Mouse (Mus musculus) forebrain, embryonic 16.5 days (tissue): ENCODE measurements around the gene Bri3bp. TPM values are rescaled to one million over a fixed set of nuclear protein-coding genes. Genes with fewer than 3 reads are reported as not detected.

Experiments used
- ATAC-seq: fragments of 200-750 bp; cut with Nextera tagmentation; 2 replicates; pipeline ENCODE4 v1.8.0; 2017; ENCODE audit warnings: mild to moderate bottlenecking, moderate library complexity
- H3K27ac ChIP-seq: fragments of 300-500 bp; sonication (generic); 2 replicates; pipeline ENCODE4 v1.5.1; 2014; ENCODE audit warnings: low read length, control low read depth
- H3K27me3 ChIP-seq: fragments of 300-500 bp; sonication (generic); replicated peaks from 2 replicates; pipeline ENCODE4 v1.6.1; 2014; ENCODE audit warnings: low read length; ENCODE audit not compliant: control insufficient read depth, insufficient read depth
- H3K36me3 ChIP-seq: fragments of 300-500 bp; sonication (generic); 2 replicates; pipeline ENCODE4 v1.6.1; 2014; ENCODE audit not compliant: control insufficient read depth, insufficient read depth
- H3K4me1 ChIP-seq: fragments of 300-500 bp; sonication (generic); replicated peaks from 2 replicates; pipeline ENCODE4 v1.6.1; 2014; ENCODE audit warnings: low read length; ENCODE audit not compliant: control insufficient read depth, insufficient read depth
- H3K4me2 ChIP-seq: fragments of 300-500 bp; sonication (generic); 2 replicates; pipeline ENCODE4 v1.6.1; 2014; ENCODE audit warnings: mild to moderate bottlenecking, low read length, control low read depth
- H3K4me3 ChIP-seq: fragments of 300-500 bp; sonication (generic); replicated peaks from 2 replicates; pipeline ENCODE4 v1.5.1; 2014; ENCODE audit warnings: mild to moderate bottlenecking, low read length, control low read depth
- H3K9ac ChIP-seq: fragments of 300-500 bp; sonication (generic); replicated peaks from 2 replicates; pipeline ENCODE4 v1.6.1; 2014; ENCODE audit warnings: low read depth, low read length, control low read depth
- H3K9me3 ChIP-seq: fragments of 300-500 bp; sonication (generic); 2 replicates; pipeline ENCODE4 v1.6.1; 2016; ENCODE audit warnings: low read length; ENCODE audit not compliant: control insufficient read depth
- WGBS: fragments of 180-500 bp; shearing (Covaris S2); extraction: QIAGEN DNeasy Blood & Tissue Kit; methylation state at CpG from one replicate; pipeline ENCODE4 v1.1.7; 2014; 5-methylcytosine and 5-hydroxymethylcytosine counted together
- polyA plus RNA-seq: library from polyadenylated mRNA; unstranded; fragments of >200 nt; fragmentation: Nextera tagmentation; extraction: Ambion mirVana; gene quantifications from 2 replicates; pipeline ENCODE4 v1.2.1, GENCODE M21; 2015

The Bri3bp gene
- polyA plus RNA-seq, 1 experiment from 2014 or later: 37.8 TPM

DNA sequence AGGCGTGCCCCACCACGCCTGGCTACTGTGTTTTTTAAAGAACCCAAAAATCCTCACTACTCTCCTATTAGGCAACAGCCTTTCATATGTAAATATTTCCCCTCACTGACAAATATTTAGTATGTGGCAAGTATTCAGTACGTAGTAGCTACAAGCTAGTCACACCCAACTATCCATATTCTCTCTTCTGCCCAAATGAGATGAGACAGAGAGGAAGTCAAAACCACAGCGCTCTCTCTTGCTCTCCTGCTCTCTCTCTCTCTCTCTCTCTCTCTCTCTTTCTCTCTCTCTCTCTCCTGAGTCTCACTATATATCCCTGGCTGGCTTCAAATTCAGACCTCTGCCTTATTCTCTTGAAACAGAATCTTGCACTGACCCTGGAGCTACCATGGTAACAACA, 3.2 kb downstream of the Bri3bp start:
- H3K27me3 ChIP-seq: no peaks in the 10 kb centered on the region
- H3K9me3 ChIP-seq: no peaks in the 10 kb centered on the region
- H3K4me2 ChIP-seq: no peak overlapping the region
- no peak overlapping the region for H3K27ac ChIP-seq
- no peak overlapping the region for H3K4me3 ChIP-seq
- ATAC-seq: no peak
- 74% methylated on average over 4 of the region's 4 CpGs for WGBS
- H3K9ac ChIP-seq: no peak overlapping the region
- peaks cover 17% of the 10 kb centered on the region for H3K4me1 ChIP-seq
- no peaks in the 10 kb centered on the region for H3K36me3 ChIP-seq

DNA sequence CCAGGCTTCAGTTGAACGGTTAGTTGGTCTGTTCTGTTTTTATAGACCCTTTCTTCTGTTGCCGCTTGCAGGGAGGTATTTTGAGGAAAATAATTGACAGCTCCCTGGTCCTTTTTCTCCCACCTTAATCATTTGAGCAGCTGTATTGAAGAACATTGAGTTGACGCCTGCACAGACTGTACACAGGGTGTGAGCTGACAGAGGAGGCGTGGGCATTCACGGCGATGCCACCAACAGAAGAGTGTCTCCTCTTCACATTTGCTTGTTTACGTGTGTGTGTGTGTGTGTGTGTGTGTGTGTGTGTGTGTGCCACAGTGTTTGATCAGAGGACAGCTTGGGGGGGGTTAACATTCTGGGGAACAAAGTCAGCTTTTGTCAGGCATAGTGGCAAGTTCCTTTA, 5.0 kb downstream of the Bri3bp start:
- no peaks in the 10 kb centered on the region for H3K27me3 ChIP-seq
- no peak overlapping the region for H3K4me2 ChIP-seq
- WGBS: 51% methylated on average over 7 of the region's 7 CpGs
- no peak overlapping the region for H3K9ac ChIP-seq
- peaks cover 13% of the 10 kb centered on the region for H3K4me1 ChIP-seq
- H3K36me3 ChIP-seq: no peaks in the 10 kb centered on the region; the same call in 1 of the 2 replicates
- H3K27ac ChIP-seq: no peak overlapping the region
- no peak for ATAC-seq
- no peaks in the 10 kb centered on the region for H3K9me3 ChIP-seq
- no peak overlapping the region for H3K4me3 ChIP-seq

DNA sequence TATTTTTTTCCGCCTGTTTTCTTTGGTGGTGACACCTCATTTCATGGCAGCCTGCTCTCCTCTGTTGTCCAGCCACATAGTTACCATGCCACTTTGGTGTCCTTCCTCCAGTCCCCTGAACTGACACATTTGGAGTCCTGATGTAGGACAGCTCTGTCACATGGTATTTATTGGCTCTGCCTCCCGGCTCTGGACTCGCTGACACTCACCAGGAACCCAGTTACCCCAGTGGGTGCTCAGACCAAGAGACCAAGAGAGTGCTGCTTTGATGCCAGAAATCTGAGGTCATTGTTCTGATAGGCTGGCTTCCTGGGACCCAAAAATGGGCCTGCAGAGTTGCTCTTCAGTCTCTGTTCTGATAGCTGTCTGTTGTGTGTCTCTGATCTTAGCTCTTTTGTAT, 6.7 kb downstream of the Bri3bp start:
- Histone ChIP-seq H3K9ac (no peak overlapping the region), H3K36me3 (peaks cover 2% of the 10 kb centered on the region), H3K4me2 (no peak overlapping the region), H3K4me1 (peaks cover 4% of the 10 kb centered on the region), H3K9me3 (no peaks in the 10 kb centered on the region), H3K4me3 (no peak overlapping the region), H3K27me3 (no peaks in the 10 kb centered on the region), H3K27ac (no peak overlapping the region)
- no peak for ATAC-seq
- WGBS: 83% methylated on average over 3 of the region's 3 CpGs

DNA sequence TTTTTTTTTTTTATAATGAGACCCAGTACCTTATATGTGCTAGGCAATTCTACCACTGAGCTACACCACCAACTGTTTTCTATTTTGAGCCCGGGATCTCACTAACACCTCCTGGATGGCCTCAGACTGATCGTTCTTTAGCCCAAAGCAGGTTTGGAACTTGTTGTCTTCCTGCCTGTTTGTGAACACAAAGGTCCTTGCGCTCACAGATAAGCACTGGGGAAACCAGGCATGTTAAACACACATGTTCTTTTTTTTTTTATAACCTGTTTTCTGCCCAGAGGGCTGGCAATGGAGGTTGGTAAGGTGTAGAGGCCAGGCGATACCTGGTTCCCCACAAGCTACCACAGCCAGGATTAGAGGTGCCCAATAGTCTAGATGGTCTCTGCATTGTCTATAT, 7.3 kb downstream of the Bri3bp start:
- no peak overlapping the region for H3K4me3 ChIP-seq
- no peaks in the 10 kb centered on the region for H3K27me3 ChIP-seq
- no peak overlapping the region for H3K4me2 ChIP-seq
- no peak overlapping the region for H3K27ac ChIP-seq
- H3K9ac ChIP-seq: no peak overlapping the region
- 94% methylated on average over 4 of the region's 4 CpGs for WGBS
- H3K36me3 ChIP-seq: peaks cover 2% of the 10 kb centered on the region
- ATAC-seq: no peak
- H3K4me1 ChIP-seq: peaks cover 4% of the 10 kb centered on the region; the same call in 1 of the 2 replicates
- H3K9me3 ChIP-seq: no peaks in the 10 kb centered on the region

DNA sequence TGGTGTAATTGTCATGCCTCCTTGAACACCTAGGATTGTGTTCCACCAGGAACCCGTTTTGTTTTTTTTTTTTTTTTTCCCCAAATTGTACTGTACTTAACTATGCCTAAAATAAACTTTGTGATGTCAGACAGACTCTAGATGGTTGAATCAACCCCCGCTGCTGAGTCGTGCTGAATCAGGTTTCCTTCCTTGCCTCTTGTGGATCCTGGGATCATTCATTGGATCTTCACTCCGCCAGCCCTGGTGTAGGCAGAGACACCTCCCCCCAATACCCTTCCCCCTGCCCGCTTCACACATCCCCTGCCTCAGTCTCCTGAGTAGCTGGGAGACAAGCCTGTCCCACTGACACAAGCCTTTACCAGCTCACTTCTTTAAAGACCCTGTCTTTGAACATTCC, 7.9 kb downstream of the Bri3bp start:
- Histone ChIP-seq H3K4me3 (no peak overlapping the region), H3K9ac (no peak overlapping the region), H3K36me3 (peaks cover 2% of the 10 kb centered on the region), H3K27ac (no peak overlapping the region), H3K4me1 (peaks cover 4% of the 10 kb centered on the region; the same call in 1 of the 2 replicates), H3K27me3 (no peaks in the 10 kb centered on the region), H3K4me2 (no peak overlapping the region), H3K9me3 (no peaks in the 10 kb centered on the region)
- ATAC-seq: no peak
- WGBS: 85% methylated on average over 5 of the region's 5 CpGs

DNA sequence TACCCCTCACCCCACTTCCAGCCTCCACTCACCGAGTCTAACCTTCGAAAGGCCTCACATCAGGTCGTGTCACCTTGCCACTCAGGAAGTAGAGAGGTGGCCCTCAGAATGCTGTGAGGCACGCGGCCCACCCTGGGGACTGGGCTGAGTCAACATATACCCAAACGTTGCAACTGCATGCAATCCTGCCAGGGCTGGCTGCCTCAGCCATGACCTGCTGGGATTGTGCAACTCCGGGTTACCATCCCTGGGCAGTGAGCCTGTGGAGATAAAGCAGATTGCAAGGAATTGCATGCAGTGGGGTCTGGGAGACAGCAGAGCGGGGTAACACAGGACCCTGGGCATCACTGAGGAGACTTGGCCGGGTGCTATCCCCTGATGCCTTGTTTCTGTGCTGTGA, 11.2 kb downstream of the Bri3bp start:
- no peak for ATAC-seq
- H3K9me3 ChIP-seq: no peaks in the 10 kb centered on the region
- H3K27me3 ChIP-seq: no peaks in the 10 kb centered on the region
- no peak overlapping the region for H3K27ac ChIP-seq
- H3K9ac ChIP-seq: no peak overlapping the region
- no peak overlapping the region for H3K4me2 ChIP-seq
- peaks cover 5% of the 10 kb centered on the region for H3K36me3 ChIP-seq
- no peak overlapping the region for H3K4me3 ChIP-seq
- WGBS: 94% methylated on average over 9 of the region's 9 CpGs
- no peaks in the 10 kb centered on the region for H3K4me1 ChIP-seq

DNA sequence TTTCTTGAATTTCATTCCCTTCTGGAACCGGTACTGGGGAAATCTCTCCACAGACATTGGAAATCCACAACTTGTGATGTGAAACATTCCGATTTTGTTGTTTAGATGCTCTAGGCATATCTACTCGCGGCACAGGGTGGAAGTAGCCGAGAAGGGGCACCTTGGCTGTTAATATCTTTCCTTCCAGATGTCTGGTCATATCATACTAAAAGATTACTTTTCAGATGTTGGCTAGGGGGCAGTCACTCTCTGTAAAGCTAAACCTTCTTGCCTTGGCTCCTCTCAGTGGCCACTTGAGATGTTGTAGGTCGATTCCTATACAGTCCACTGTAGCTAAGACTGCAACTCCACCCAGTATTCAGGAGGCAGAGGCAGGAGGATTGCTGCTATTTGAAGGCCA, 14.7 kb downstream of the Bri3bp start:
- Histone ChIP-seq H3K9ac (no peak overlapping the region), H3K4me2 (no peak overlapping the region), H3K4me3 (no peak overlapping the region), H3K36me3 (peaks cover 5% of the 10 kb centered on the region), H3K27ac (no peak overlapping the region), H3K9me3 (no peaks in the 10 kb centered on the region), H3K27me3 (no peaks in the 10 kb centered on the region), H3K4me1 (no peaks in the 10 kb centered on the region)
- no peak for ATAC-seq
- WGBS: 94% methylated on average over 6 of the region's 6 CpGs

DNA sequence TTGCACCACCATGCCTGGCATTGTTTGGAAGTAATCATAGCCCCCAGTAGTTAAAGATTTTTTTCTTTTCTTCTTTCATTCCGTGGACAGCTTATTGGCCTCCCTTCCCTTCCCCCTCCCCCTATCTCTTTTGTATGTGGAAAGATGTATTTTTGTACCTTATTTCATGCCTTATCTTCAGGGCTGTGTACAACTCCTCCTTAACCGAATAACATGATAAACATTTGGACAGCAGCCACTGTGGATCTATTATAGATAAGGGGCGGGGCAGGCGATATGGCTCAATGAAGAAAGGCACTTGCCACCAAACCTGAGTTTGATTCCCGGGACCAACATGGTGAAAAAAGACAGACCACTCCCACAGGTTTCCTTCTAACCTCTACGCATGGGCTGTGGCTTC, 16.2 kb downstream of the Bri3bp start:
- no peaks in the 10 kb centered on the region for H3K9me3 ChIP-seq
- 88% methylated on average over 6 of the region's 6 CpGs for WGBS
- H3K9ac ChIP-seq: no peak overlapping the region
- no peak overlapping the region for H3K27ac ChIP-seq
- ATAC-seq: no peak
- no peaks in the 10 kb centered on the region for H3K27me3 ChIP-seq
- no peak overlapping the region for H3K4me2 ChIP-seq
- H3K4me3 ChIP-seq: no peak overlapping the region
- no peaks in the 10 kb centered on the region for H3K4me1 ChIP-seq
- H3K36me3 ChIP-seq: peaks cover 4% of the 10 kb centered on the region; the same call in 1 of the 2 replicates

DNA sequence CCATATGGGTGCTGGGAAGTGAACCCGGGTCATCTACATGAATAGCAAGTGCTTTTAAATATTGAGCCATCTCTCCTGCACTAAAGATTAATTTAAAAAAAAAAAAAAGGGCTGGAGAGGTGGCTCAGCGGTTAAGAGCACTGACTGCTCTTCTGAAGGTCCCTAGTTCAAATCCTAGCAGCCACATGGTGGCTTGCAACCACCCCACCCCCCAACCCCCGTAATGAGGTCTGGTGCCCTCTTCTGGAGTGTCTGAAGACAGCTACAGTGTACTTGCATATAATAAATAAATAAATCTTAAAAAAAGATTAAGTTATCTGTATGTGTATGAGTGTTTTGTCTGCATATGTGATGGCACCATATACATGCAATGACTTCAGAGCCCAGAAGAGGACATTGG, 19.2 kb downstream of the Bri3bp start:
- Histone ChIP-seq H3K27me3 (no peaks in the 10 kb centered on the region), H3K9me3 (no peaks in the 10 kb centered on the region), H3K36me3 (no peaks in the 10 kb centered on the region), H3K9ac (no peak overlapping the region), H3K4me1 (peaks cover 5% of the 10 kb centered on the region), H3K4me2 (no peak overlapping the region), H3K4me3 (no peak overlapping the region), H3K27ac (no peak overlapping the region)
- no peak for ATAC-seq
- WGBS: 91% methylated on average over 3 of the region's 3 CpGs

DNA sequence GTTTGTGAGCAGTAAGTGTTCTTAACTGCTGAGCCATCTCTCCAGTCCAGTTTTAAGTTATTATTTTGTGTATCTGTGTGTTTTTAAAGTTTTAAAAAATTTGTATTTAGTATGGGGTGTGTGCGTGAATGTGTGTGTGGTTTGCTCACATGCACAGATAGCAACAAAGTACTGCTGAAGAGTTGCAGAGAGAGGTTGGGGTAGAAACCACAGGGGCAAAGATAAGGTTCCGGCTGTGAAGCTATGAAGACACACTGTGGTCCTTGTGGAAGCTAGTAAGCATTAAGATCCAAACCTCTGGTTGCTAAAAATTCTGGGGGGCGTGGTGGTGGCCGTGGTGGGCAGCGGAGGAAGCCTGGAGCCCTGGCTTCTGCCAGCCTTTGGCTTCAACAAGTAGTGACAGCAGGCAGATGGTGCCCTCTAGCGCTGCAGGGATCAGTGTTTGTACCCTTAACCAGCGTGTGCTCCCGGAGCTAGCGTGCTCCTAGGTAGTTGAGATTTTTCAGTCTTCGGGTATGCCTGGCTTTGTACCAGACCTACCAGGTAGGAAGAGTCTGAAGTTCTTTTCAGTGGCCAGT, 20.6 kb downstream of the Bri3bp start:
- H3K4me2 ChIP-seq: no peak overlapping the region
- H3K36me3 ChIP-seq: no peaks in the 10 kb centered on the region
- WGBS: 55% methylated on average over 10 of the region's 10 CpGs
- H3K27ac ChIP-seq: no peak overlapping the region
- H3K9me3 ChIP-seq: no peaks in the 10 kb centered on the region
- no peak overlapping the region for H3K9ac ChIP-seq
- no peak overlapping the region for H3K4me3 ChIP-seq
- no peaks in the 10 kb centered on the region for H3K27me3 ChIP-seq
- peaks cover 7% of the 10 kb centered on the region for H3K4me1 ChIP-seq
- ATAC-seq: no peak
